Mouse (Mus musculus): Measurements from ENCODE around the gene Ccdc175. TPM values are rescaled to one million over a fixed set of nuclear protein-coding genes. Genes with fewer than 3 reads are reported as not detected.

The Ccdc175 gene
- polyA plus RNA-seq, 1 experiment from 2014 or later: not detected

DNA sequence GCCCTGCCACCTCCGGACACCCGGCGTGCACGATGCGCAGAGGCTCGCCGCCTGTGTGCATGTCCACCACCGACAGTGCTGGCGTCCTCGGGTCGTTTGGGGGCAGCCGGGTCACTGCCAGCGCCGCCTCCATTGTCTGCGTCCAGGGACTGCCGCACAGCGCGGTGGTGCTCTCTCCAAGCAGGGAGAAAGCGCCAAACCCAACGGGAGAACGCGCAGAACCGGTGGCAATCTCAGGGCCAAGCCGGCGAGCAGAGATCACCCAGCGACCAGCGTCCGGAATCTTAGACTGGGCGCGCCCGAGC, 99.9 kb downstream of the Ccdc175 start:
- H3K4me2 ChIP-seq (ENCODE audit: low read depth, low read length): peak overlapping the region; percentile 94
- no peaks in the 10 kb centered on the region for H3K9me3 ChIP-seq (replicated peaks; ENCODE audit: control insufficient read depth, low read length)
- peaks cover 2% of the 10 kb centered on the region for H3K36me3 ChIP-seq (ENCODE audit: control insufficient read depth, insufficient read depth)
- peaks cover 13% of the 10 kb centered on the region for H3K4me1 ChIP-seq (ENCODE audit: control insufficient read depth, insufficient read depth, low read length)
- peak overlapping the region; percentile 84 for H3K9ac ChIP-seq (ENCODE audit: low read length)
- under 1% methylated on average over 31 of the region's 31 CpGs for WGBS
- H3K27ac ChIP-seq (ENCODE audit: low read length): peak overlapping the region; percentile 79
- H3K4me3 ChIP-seq (ENCODE audit: low read length): peak overlapping the region; percentile 75
- no peaks in the 10 kb centered on the region for H3K27me3 ChIP-seq (ENCODE audit: control insufficient read depth, insufficient read depth, low read length)
- peak; percentile 25 for ATAC-seq (replicated peaks; ENCODE audit: extremely low read depth, insufficient read depth, low FRiP score)

DNA sequence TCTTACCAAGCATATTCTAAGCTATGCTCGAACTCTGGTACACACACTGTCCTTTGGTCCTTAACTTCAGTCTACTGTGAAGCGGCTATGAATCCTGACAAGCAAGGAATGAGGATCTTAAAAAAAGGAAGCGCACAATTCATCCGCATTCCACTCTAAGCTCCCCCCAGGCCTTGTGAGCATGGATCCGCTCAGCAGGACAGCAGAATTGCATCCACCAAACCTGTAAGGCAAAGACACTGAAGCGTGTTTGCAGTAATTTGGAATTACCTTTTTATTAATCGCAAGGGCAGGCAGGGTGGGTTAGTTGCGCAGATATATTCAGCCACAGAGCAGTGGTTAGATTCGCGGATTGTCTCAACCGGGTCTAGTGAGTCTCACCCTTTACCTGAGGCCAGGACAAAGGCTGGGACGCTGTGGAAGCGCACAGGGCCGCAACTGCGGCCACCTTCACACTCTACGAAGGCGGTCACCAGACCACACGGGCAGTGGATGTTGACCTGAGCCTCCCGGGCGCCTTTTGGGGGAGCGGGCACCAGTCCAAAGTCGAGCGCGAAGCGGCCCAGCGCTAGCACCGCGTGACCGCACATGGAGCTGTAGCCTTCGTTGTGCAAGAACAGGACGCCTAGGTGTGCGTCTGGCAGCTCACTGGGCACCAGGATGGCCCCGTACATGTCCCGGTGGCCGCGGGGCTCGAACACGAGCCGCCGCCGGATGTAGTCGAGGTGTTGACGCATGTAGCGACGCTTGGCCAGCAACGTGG, 100.4 kb downstream of the Ccdc175 start:
- WGBS: 5% methylated on average over 46 of the region's 46 CpGs
- peak; percentile 0; the same call in 1 of the 2 replicates for ATAC-seq (replicated peaks; ENCODE audit: extremely low read depth, insufficient read depth, low FRiP score)

DNA sequence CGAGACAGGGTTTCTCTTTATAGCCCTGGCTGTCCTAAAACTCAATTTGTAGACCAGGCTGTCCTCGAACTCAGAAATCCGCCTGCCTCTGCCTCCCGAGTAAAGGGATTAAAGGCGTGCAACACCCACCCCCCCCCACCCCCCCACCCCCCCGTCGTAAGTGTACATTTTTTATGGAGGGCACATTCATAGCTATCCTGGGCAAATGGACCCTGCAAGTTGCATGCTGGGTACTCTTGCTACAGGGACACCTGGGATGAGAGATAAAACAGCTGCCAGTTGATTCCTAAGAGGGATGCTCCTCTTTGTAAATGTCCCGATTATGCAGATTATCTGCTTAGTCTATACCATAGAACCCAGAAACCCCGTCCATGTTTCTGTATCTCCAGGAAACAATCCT, 101.6 kb downstream of the Ccdc175 start:
- no peak for ATAC-seq (replicated peaks; ENCODE audit: extremely low read depth, insufficient read depth, low FRiP score)
- Histone ChIP-seq H3K9me3 (replicated peaks; ENCODE audit: control insufficient read depth, low read length) (no peaks in the 10 kb centered on the region), H3K4me2 (ENCODE audit: low read depth, low read length) (no peak overlapping the region), H3K36me3 (ENCODE audit: control insufficient read depth, insufficient read depth) (no peaks in the 10 kb centered on the region), H3K27me3 (ENCODE audit: control insufficient read depth, insufficient read depth, low read length) (no peaks in the 10 kb centered on the region), H3K4me1 (ENCODE audit: control insufficient read depth, insufficient read depth, low read length) (peaks cover 13% of the 10 kb centered on the region), H3K27ac (ENCODE audit: low read length) (no peak overlapping the region), H3K9ac (ENCODE audit: low read length) (no peak overlapping the region), H3K4me3 (ENCODE audit: low read length) (no peak overlapping the region)
- 82% methylated on average over 9 of the region's 9 CpGs for WGBS

More for the DNA sequence above, 100.4 kb downstream of the Ccdc175 start:
- Histone ChIP-seq H3K9me3 (replicated peaks; ENCODE audit: control insufficient read depth, low read length) (no peaks in the 10 kb centered on the region), H3K27ac (ENCODE audit: low read length) (peak overlapping the region; percentile 79), H3K36me3 (ENCODE audit: control insufficient read depth, insufficient read depth) (no peaks in the 10 kb centered on the region), H3K4me3 (ENCODE audit: low read length) (peak overlapping the region; percentile 75), H3K9ac (ENCODE audit: low read length) (peak overlapping the region; percentile 84), H3K27me3 (ENCODE audit: control insufficient read depth, insufficient read depth, low read length) (no peaks in the 10 kb centered on the region), H3K4me2 (ENCODE audit: low read depth, low read length) (peak overlapping the region; percentile 94), H3K4me1 (ENCODE audit: control insufficient read depth, insufficient read depth, low read length) (peaks cover 13% of the 10 kb centered on the region)

DNA sequence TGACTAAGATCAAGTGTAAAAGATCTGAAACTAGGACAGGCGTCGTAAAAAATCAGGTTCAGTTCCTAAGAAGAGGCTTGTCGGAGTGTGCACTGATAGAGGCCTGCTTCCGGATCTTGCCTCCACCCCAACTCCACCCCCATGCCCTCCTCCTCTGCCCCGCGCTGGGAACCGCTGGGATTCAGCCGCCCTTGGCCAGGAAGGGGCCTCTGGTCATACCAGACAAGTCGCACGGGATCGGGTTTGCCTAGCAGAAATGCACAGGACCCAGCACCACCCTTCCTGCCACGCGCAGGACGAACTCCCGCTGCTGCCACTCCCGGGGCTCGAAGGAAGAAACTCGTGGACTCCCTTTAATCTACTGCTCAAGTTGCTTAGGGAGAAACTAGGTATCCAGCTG, 102.5 kb downstream of the Ccdc175 start:
- Histone ChIP-seq H3K4me3 (ENCODE audit: low read length) (peak overlapping the region; percentile 26; the same call in 1 of the 2 replicates), H3K4me1 (ENCODE audit: control insufficient read depth, insufficient read depth, low read length) (peaks cover 5% of the 10 kb centered on the region), H3K36me3 (ENCODE audit: control insufficient read depth, insufficient read depth) (no peaks in the 10 kb centered on the region), H3K9me3 (replicated peaks; ENCODE audit: control insufficient read depth, low read length) (no peaks in the 10 kb centered on the region), H3K27ac (ENCODE audit: low read length) (no peak overlapping the region), H3K4me2 (ENCODE audit: low read depth, low read length) (peak overlapping the region; percentile 53), H3K27me3 (ENCODE audit: control insufficient read depth, insufficient read depth, low read length) (no peaks in the 10 kb centered on the region), H3K9ac (ENCODE audit: low read length) (peak overlapping the region; percentile 26; the same call in 1 of the 2 replicates)
- ATAC-seq (replicated peaks; ENCODE audit: extremely low read depth, insufficient read depth, low FRiP score): no peak
- WGBS: 23% methylated on average over 18 of the region's 18 CpGs

DNA sequence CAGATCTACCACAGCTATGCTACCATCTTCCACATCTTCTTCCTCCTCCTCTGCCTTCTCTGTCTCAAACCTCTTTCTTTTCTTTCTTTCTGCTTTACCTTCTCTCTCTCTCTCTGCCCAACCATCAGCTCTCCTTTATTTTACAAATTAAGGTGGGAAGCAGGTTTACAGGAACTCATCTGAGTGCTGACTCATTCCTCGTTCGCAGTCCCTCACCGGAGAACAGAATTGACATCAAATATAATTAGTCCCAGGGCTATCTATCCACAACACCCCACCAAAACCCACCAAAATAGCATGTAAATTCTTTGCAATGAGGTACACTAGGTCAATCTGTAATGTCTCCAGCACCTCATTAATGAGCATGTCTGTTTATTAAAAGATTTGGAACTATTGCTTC, 102.9 kb downstream of the Ccdc175 start:
- Histone ChIP-seq H3K9me3 (replicated peaks; ENCODE audit: control insufficient read depth, low read length) (no peaks in the 10 kb centered on the region), H3K4me2 (ENCODE audit: low read depth, low read length) (peak overlapping the region; percentile 53), H3K27ac (ENCODE audit: low read length) (no peak overlapping the region), H3K9ac (ENCODE audit: low read length) (no peak overlapping the region; the same call in 1 of the 2 replicates), H3K4me1 (ENCODE audit: control insufficient read depth, insufficient read depth, low read length) (peaks cover 2% of the 10 kb centered on the region), H3K4me3 (ENCODE audit: low read length) (no peak overlapping the region), H3K36me3 (ENCODE audit: control insufficient read depth, insufficient read depth) (no peaks in the 10 kb centered on the region), H3K27me3 (ENCODE audit: control insufficient read depth, insufficient read depth, low read length) (no peaks in the 10 kb centered on the region)
- no peak for ATAC-seq (replicated peaks; ENCODE audit: extremely low read depth, insufficient read depth, low FRiP score)
- 85% methylated on average over 3 of the region's 3 CpGs for WGBS

DNA sequence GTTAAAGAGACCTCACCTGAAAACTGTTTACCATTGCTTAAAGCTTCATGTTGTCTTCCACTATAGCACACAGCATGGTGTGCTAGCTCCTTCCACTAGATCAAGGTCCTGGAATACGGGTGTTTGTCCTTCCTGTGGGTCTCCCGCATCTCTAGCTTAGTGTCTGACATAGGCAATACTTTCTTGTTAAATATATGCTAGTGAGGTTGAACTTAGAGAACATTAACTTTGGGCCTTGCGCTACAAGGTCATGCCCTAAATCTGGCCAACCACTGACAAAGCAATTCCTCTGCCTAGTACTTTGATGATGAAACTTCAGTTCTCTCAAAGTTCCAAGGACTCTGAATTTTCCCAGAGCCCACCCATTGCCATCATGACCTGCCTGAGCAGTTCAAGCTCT, 106.6 kb downstream of the Ccdc175 start:
- Histone ChIP-seq H3K4me3 (ENCODE audit: low read length) (no peak overlapping the region), H3K9me3 (replicated peaks; ENCODE audit: control insufficient read depth, low read length) (peaks cover 4% of the 10 kb centered on the region; the same call in 1 of the 2 replicates), H3K27ac (ENCODE audit: low read length) (no peak overlapping the region), H3K27me3 (ENCODE audit: control insufficient read depth, insufficient read depth, low read length) (no peaks in the 10 kb centered on the region), H3K4me1 (ENCODE audit: control insufficient read depth, insufficient read depth, low read length) (no peaks in the 10 kb centered on the region), H3K4me2 (ENCODE audit: low read depth, low read length) (no peak overlapping the region), H3K9ac (ENCODE audit: low read length) (no peak overlapping the region), H3K36me3 (ENCODE audit: control insufficient read depth, insufficient read depth) (peaks cover 7% of the 10 kb centered on the region; the same call in 1 of the 2 replicates)
- no peak for ATAC-seq (replicated peaks; ENCODE audit: extremely low read depth, insufficient read depth, low FRiP score)
- 87% methylated on average over 3 of the region's 3 CpGs for WGBS

DNA sequence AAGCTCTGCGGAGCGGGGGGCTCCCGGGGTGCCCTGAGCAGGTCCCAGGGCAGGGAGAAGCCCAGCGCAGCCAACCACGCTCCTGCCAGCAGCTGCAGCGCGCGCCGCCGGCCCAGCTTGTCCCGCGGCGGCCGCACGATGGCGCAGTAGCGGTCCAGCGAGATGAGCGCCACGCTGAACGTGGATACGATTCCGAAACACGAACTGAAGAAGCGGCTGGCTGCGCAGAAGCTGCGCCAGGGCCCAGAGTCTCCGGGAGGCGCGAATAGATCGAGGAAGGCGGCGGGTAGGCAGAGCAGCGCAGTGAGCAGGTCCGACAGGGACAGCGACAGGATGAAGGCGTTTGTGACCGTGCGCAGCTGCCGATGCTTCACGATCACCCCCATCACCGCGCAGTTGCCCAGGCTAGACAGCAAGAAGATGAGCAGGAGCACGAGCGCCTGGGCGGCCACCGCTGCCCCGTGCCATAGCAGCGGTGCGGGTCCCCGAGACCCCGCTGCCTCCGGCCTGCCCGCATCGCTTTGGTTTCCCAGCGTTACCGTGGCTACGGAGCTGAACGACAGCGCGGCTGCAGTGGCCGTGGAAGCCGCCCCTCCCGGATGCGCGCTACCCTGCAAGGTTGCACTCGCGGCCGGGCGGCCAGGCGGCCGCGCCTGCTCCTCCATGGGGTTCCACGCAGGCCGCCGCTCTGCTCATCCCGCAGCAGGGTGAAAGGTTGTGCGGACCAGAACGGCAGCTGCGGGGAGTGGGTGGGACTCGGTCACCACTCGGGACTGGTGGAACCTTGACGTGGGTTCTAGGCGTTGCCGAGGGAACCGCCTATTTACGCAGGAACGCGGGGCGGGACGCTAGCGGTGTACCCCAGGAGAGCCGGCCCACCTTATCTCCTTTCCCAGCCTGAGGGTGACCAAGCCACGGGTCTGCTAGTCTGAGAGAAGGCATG, 114.2 kb downstream of the Ccdc175 start, which contains the start of gene Gpr135:
TSS of gene Gpr135 (minus strand) at position 799 of the 943 bp plus-strand sequence.
- H3K27me3 ChIP-seq (ENCODE audit: control insufficient read depth, insufficient read depth, low read length): peaks cover 17% of the 10 kb centered on the region
- H3K4me2 ChIP-seq (ENCODE audit: low read depth, low read length): peak within 1 kb of the TSS; percentile 70

DNA sequence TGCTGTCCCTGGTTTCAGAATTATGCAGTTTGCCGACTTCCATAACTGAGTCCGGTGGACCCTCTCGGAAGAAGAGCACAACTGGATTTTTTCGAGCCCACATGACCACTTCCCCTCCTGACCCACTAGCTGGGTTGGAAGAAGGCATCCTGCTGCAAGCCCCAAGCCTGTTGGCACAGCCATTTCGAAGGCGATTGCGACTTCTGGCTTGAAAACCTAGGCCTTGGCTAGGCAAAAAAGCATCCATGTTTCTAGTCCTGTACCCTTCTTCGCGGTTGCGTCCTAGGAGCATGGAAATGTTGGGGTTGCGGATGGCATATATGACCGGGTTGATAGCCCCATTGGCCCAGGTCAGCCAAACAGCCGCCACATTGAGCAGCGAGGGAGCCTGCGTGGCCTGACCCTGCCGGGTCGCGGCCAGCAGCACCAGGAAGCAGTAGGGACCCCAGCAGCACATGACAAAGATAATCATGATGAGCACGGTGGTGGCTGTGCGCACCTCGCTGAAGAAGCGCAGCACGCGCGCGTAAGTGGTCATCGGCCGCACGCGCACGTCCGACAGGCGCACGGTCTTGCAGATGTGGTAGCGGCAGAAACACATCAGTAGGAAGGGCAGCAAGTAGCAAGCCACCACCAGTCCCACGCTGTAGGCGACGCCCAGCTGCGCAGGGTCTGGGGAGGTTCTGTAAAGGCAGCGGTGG, 115.1 kb downstream of the Ccdc175 start:
- H3K9me3 ChIP-seq (replicated peaks; ENCODE audit: control insufficient read depth, low read length): peaks cover 4% of the 10 kb centered on the region; the same call in 1 of the 2 replicates
- peaks cover 6% of the 10 kb centered on the region; the same call in 1 of the 2 replicates for H3K36me3 ChIP-seq (ENCODE audit: control insufficient read depth, insufficient read depth)
- 8% methylated on average over 40 of the region's 40 CpGs for WGBS
- no peak overlapping the region for H3K27ac ChIP-seq (ENCODE audit: low read length)
- H3K4me3 ChIP-seq (ENCODE audit: low read length): peak overlapping the region; percentile 72
- no peak; the same call in 1 of the 2 replicates for ATAC-seq (replicated peaks; ENCODE audit: extremely low read depth, insufficient read depth, low FRiP score)
- H3K4me2 ChIP-seq (ENCODE audit: low read depth, low read length): peak overlapping the region; percentile 70
- peaks cover 4% of the 10 kb centered on the region for H3K4me1 ChIP-seq (ENCODE audit: control insufficient read depth, insufficient read depth, low read length)
- H3K9ac ChIP-seq (ENCODE audit: low read length): peak overlapping the region; percentile 58
- peaks cover 17% of the 10 kb centered on the region for H3K27me3 ChIP-seq (ENCODE audit: control insufficient read depth, insufficient read depth, low read length)

More for the DNA sequence above, 114.2 kb downstream of the Ccdc175 start, which contains the start of gene Gpr135:
- Histone ChIP-seq H3K36me3 (ENCODE audit: control insufficient read depth, insufficient read depth) (peaks cover 7% of the 10 kb centered on the region; the same call in 1 of the 2 replicates), H3K9ac (ENCODE audit: low read length) (peak within 1 kb of the TSS; percentile 58), H3K4me3 (ENCODE audit: low read length) (peak within 1 kb of the TSS; percentile 72), H3K4me1 (ENCODE audit: control insufficient read depth, insufficient read depth, low read length) (peaks cover 4% of the 10 kb centered on the region), H3K9me3 (replicated peaks; ENCODE audit: control insufficient read depth, low read length) (peaks cover 4% of the 10 kb centered on the region; the same call in 1 of the 2 replicates), H3K27ac (ENCODE audit: low read length) (no peak within 1 kb of the TSS)
- under 1% methylated on average over 94 of the region's 94 CpGs for WGBS
- ATAC-seq (replicated peaks; ENCODE audit: extremely low read depth, insufficient read depth, low FRiP score): peak; percentile 85
